Comparison of ENCODE assay signal across 27 mouse cellular contexts in the genomic region with DNA sequence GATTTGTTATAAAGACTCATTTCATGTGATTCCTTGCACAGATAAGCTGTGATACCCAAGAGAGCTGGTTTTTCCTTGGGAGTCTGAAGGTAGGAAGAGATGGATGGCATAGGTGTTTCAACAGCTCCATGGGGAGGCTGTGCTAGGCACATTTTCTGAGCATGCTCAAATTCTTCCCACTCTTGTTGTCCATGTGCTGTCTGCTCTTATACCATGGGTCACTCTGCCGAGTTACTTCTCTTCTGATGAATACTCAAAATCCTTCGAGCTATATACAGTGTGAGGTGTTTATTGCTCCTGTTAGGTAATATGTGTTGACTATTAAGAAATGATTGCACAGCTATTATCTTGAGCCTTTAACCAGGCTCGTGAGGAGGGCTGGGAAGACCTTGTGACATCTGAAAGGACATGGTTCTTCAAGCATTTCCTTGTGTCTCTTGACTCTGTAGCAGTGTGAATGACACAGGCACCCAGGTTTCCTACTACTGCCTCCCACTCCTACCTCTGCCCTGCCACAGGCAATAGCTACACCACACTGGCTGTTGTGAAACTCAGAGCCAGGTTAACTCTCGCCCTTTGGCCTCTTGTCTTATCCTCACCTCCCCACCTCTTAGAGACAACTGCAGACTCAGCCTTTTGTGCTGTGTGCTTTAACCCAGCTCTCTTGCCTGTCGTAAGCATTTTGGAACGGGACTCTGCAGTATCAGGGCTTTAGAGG. TPM values are rescaled to one million over a fixed set of nuclear protein-coding genes. Genes with fewer than 3 reads are reported as not detected.
DNase-seq lines count a peak whose midpoint lies in the region; ATAC-seq and TF ChIP-seq lines count a peak whose summit lies in the region.
"Had no signal": no experiment of that assay in that cellular context is flagged by ENCODE, and none has a peak within 500 bp of the region (broad histone marks: within the 10 kb centered on the region; RNA-seq: fewer than 3 reads in every experiment).

No protein-coding gene starts in this region.

- no peak overlapping the region for H3K4me3 ChIP-seq in forebrain, embryonic 11.5 days (ENCODE audit: low read depth, low read length)
- no peak overlapping the region for H3K4me3 ChIP-seq in forebrain, embryonic 15.5 days
- no peak overlapping the region for H3K4me3 ChIP-seq in liver, adult 2 months (ENCODE audit: insufficient read depth, low read depth, low read length)
- no peak overlapping the region for H3K4me3 ChIP-seq in liver, embryonic 12.5 days
- H3K4me3 ChIP-seq in intestine, embryonic 16.5 days (ENCODE audit: low read length) = no peak overlapping the region
- H3K4me3 ChIP-seq: embryonic facial prominence, embryonic 15.5 days; hindbrain, embryonic 10.5 days; neural tube, embryonic 12.5 days had no signal

- peak; percentile 6 for DNase-seq in forebrain, embryonic 11.5 days (ENCODE audit: low spot score)
- DNase-seq in liver, adult 2 months (ENCODE audit: extremely low read depth, low read depth, low spot score) = peak; percentile 10
- peak; percentile 83 for DNase-seq in yolk sac, embryonic 10.5 days (ENCODE audit: low spot score)
- DNase-seq in gastrocnemius, adult 8-10 months (ENCODE audit: low spot score in 2 of 2) = no peak
- DNase-seq: adrenal gland, postnatal 36 days; cerebellum, adult 9-10 months; gastrocnemius, postnatal 36 days; heart, postnatal 10 days; kidney, adult 9 months; kidney, postnatal 4 days; liver; liver, postnatal 0 days; right cerebral cortex, postnatal 14 days; spleen, adult 18-20 months; thymus, postnatal 36 days had no signal

- H3K9me3 ChIP-seq in forebrain, embryonic 11.5 days (ENCODE audit: control insufficient read depth, low read length) = no peaks in the 10 kb centered on the region
- H3K9me3 ChIP-seq in forebrain, embryonic 15.5 days = no peaks in the 10 kb centered on the region
- no peaks in the 10 kb centered on the region for H3K9me3 ChIP-seq in liver, embryonic 12.5 days (replicated peaks)
- H3K9me3 ChIP-seq in intestine, embryonic 16.5 days (ENCODE audit: control insufficient read depth, low read length) = no peaks in the 10 kb centered on the region
- H3K9me3 ChIP-seq: embryonic facial prominence, embryonic 15.5 days; hindbrain, embryonic 10.5 days; neural tube, embryonic 12.5 days had no signal

- no peak for TF ChIP-seq CTCF in liver, adult 2 months (IDR thresholded peaks at IDR 0.05; ENCODE audit: low read depth, low read length)

- WGBS in forebrain, embryonic 11.5 days = 77% methylated on average over 6 of the region's 6 CpGs
- 85% methylated on average over 6 of the region's 6 CpGs for WGBS in forebrain, embryonic 15.5 days
- 43% methylated on average over 6 of the region's 6 CpGs for WGBS in liver, adult 2 months
- WGBS in liver, embryonic 12.5 days (ENCODE audit: insufficient replicate concordance) = 57% methylated on average over 6 of the region's 6 CpGs
- WGBS in intestine, embryonic 16.5 days = 59% methylated on average over 6 of the region's 6 CpGs

- no peaks in the 10 kb centered on the region; the same call in 1 of the 2 replicates for H3K4me1 ChIP-seq in forebrain, embryonic 11.5 days (replicated peaks; ENCODE audit: control insufficient read depth, insufficient read depth, low read length)
- H3K4me1 ChIP-seq in forebrain, embryonic 15.5 days = peaks cover 21% of the 10 kb centered on the region
- H3K4me1 ChIP-seq in liver, adult 2 months (ENCODE audit: control insufficient read depth, insufficient read depth, low read length) = no peaks in the 10 kb centered on the region
- H3K4me1 ChIP-seq in liver, embryonic 12.5 days = no peaks in the 10 kb centered on the region
- peaks cover 11% of the 10 kb centered on the region for H3K4me1 ChIP-seq in intestine, embryonic 16.5 days (ENCODE audit: control insufficient read depth, insufficient read depth, low read length)

- H3K27ac ChIP-seq in forebrain, embryonic 11.5 days (ENCODE audit: low read depth, low read length) = no peak overlapping the region
- no peak overlapping the region for H3K27ac ChIP-seq in forebrain, embryonic 15.5 days (replicated peaks)
- no peak overlapping the region for H3K27ac ChIP-seq in liver, adult 2 months (replicated peaks; ENCODE audit: insufficient read depth, low read depth, low read length)
- H3K27ac ChIP-seq in liver, embryonic 12.5 days = no peak overlapping the region
- peak overlapping the region; percentile 77 for H3K27ac ChIP-seq in intestine, embryonic 16.5 days (ENCODE audit: low read length)
- H3K27ac ChIP-seq: embryonic facial prominence, embryonic 15.5 days; hindbrain, embryonic 10.5 days; hindbrain, postnatal 0 days; macrophage; neural tube, embryonic 12.5 days had no signal

- no peak for TF ChIP-seq POLR2A in liver, adult 2 months (IDR thresholded peaks at IDR 0.05; ENCODE audit: extremely low read depth, insufficient read depth, low read length)

- no peaks in the 10 kb centered on the region for H3K36me3 ChIP-seq in forebrain, embryonic 11.5 days (ENCODE audit: control insufficient read depth, insufficient read depth, low read length)
- no peaks in the 10 kb centered on the region for H3K36me3 ChIP-seq in forebrain, embryonic 15.5 days
- no peaks in the 10 kb centered on the region for H3K36me3 ChIP-seq in liver, adult 2 months (ENCODE audit: control insufficient read depth, insufficient read depth, low read length)
- H3K36me3 ChIP-seq in liver, embryonic 12.5 days = no peaks in the 10 kb centered on the region
- no peaks in the 10 kb centered on the region for H3K36me3 ChIP-seq in intestine, embryonic 16.5 days (ENCODE audit: control insufficient read depth, insufficient read depth, low read length)
- H3K36me3 ChIP-seq: embryonic facial prominence, embryonic 15.5 days; hindbrain, embryonic 10.5 days; neural tube, embryonic 12.5 days had no signal

- no peak for ATAC-seq in forebrain, embryonic 11.5 days (replicated peaks; ENCODE audit: low FRiP score)
- no peak for ATAC-seq in forebrain, embryonic 15.5 days (replicated peaks)
- no peak for ATAC-seq in liver, embryonic 12.5 days
- peak; percentile 96 for ATAC-seq in intestine, embryonic 16.5 days
- ATAC-seq: hindbrain, postnatal 0 days; liver, postnatal 0 days; lung, postnatal 0 days had no signal

- H3K27me3 ChIP-seq in forebrain, embryonic 11.5 days (ENCODE audit: control insufficient read depth, insufficient read depth, low read length) = no peaks in the 10 kb centered on the region
- no peaks in the 10 kb centered on the region for H3K27me3 ChIP-seq in forebrain, embryonic 15.5 days
- no peaks in the 10 kb centered on the region for H3K27me3 ChIP-seq in liver, adult 2 months (ENCODE audit: control insufficient read depth, insufficient read depth, low read length)
- H3K27me3 ChIP-seq in liver, embryonic 12.5 days (replicated peaks) = 0 out of 2 replicates have a peak, but pooled peaks cover 4% of the 10 kb centered on the region
- no peaks in the 10 kb centered on the region for H3K27me3 ChIP-seq in intestine, embryonic 16.5 days (replicated peaks; ENCODE audit: control insufficient read depth, insufficient read depth, low read length)
- H3K27me3 ChIP-seq: embryonic facial prominence, embryonic 15.5 days; neural tube, embryonic 12.5 days had no signal

- no peak overlapping the region for H3K9ac ChIP-seq in forebrain, embryonic 11.5 days (ENCODE audit: low read length)
- H3K9ac ChIP-seq in forebrain, embryonic 15.5 days (replicated peaks) = no peak overlapping the region
- no peak overlapping the region for H3K9ac ChIP-seq in liver, adult 2 months (ENCODE audit: low read depth, low read length)
- no peak overlapping the region for H3K9ac ChIP-seq in liver, embryonic 12.5 days
- H3K9ac ChIP-seq in intestine, embryonic 16.5 days (ENCODE audit: low read depth, low read length) = no peak overlapping the region
- H3K9ac ChIP-seq: embryonic facial prominence, embryonic 15.5 days; liver, postnatal 0 days; neural tube, embryonic 12.5 days had no signal

- no peak overlapping the region for H3K4me2 ChIP-seq in forebrain, embryonic 11.5 days (ENCODE audit: low read depth, low read length, severe bottlenecking)
- H3K4me2 ChIP-seq in forebrain, embryonic 15.5 days (replicated peaks) = no peak overlapping the region
- H3K4me2 ChIP-seq in liver, embryonic 12.5 days = no peak overlapping the region
- no peak overlapping the region for H3K4me2 ChIP-seq in intestine, embryonic 16.5 days (ENCODE audit: low read depth, low read length)
- H3K4me2 ChIP-seq: embryonic facial prominence, embryonic 15.5 days; heart, embryonic 11.5 days; neural tube, embryonic 12.5 days had no signal

- no peaks in the 10 kb centered on the region for H3K79me2 ChIP-seq in liver, adult 2 months (ENCODE audit: control insufficient read depth, insufficient read depth, low read length)

RNA-seq across cellular contexts. Expression of gene Gm1113, which starts 2.7 kb away (rescaled TPM):
- polyA plus RNA-seq in forebrain, embryonic 11.5 days (2014; fragmentation: Nextera tagmentation; extraction: Ambion mirVana) = not detected in 2 replicates
- not detected in 2 replicates for polyA plus RNA-seq in forebrain, embryonic 15.5 days (2015; fragmentation: Nextera tagmentation; extraction: Ambion mirVana)
- not detected in 2 replicates for total RNA-seq in liver, adult 2 months (2014; rRNA removed)
- polyA plus RNA-seq in liver, adult 2 months (2012; rRNA removed) = not detected in 2 replicates
- not detected in 2 replicates for polyA plus RNA-seq in liver, embryonic 12.5 days (2016; fragmentation: Nextera tagmentation; extraction: Ambion mirVana)
- not detected in 2 replicates for polyA plus RNA-seq in intestine, embryonic 16.5 days (2015; fragmentation: Nextera tagmentation; extraction: Ambion mirVana)
- not detected for total RNA-seq in gastrocnemius, adult 8-10 months (2022)
- total RNA-seq: adrenal gland, postnatal 36 days; gastrocnemius, postnatal 36 days; heart, postnatal 10 days; hindbrain, postnatal 0 days; left cerebral cortex, adult 18-20 months; left cerebral cortex, postnatal 25 days had no signal
- polyA plus RNA-seq: embryonic facial prominence, embryonic 15.5 days; heart, embryonic 11.5 days; hindbrain, embryonic 10.5 days; hindbrain, postnatal 0 days; liver, postnatal 0 days; lung, postnatal 0 days; macrophage; neural tube, embryonic 12.5 days had no signal

RNA-seq across cellular contexts. Expression of gene Ddx25, which starts 37.5 kb away (rescaled TPM):
- polyA plus RNA-seq in forebrain, embryonic 11.5 days (2014; fragmentation: Nextera tagmentation; extraction: Ambion mirVana) = 8.2 and 8.8 TPM in 2 replicates
- polyA plus RNA-seq in forebrain, embryonic 15.5 days (2015; fragmentation: Nextera tagmentation; extraction: Ambion mirVana) = 19.6 and 20.1 TPM in 2 replicates
- under 0.01 TPM in 1 of 2 replicates, not detected in the other for total RNA-seq in liver, adult 2 months (2014; rRNA removed)
- 0.01 and 0.05 TPM in 2 replicates for polyA plus RNA-seq in liver, adult 2 months (2012; rRNA removed)
- polyA plus RNA-seq in liver, embryonic 12.5 days (2016; fragmentation: Nextera tagmentation; extraction: Ambion mirVana) = 0.65 and 0.67 TPM in 2 replicates
- 1.1 and 1.2 TPM in 2 replicates for polyA plus RNA-seq in intestine, embryonic 16.5 days (2015; fragmentation: Nextera tagmentation; extraction: Ambion mirVana)
- total RNA-seq in gastrocnemius, adult 8-10 months (2022) = not detected
- total RNA-seq: gastrocnemius, postnatal 36 days had no signal
- polyA plus RNA-seq: macrophage had no signal

RNA-seq across cellular contexts. Expression of gene Pus3, which starts 37.6 kb away (rescaled TPM):
- polyA plus RNA-seq in forebrain, embryonic 11.5 days (2014; fragmentation: Nextera tagmentation; extraction: Ambion mirVana) = 21.8 TPM in 2 replicates
- 18.8 TPM in 2 replicates for polyA plus RNA-seq in forebrain, embryonic 15.5 days (2015; fragmentation: Nextera tagmentation; extraction: Ambion mirVana)
- 5.3 and 6.0 TPM in 2 replicates for total RNA-seq in liver, adult 2 months (2014; rRNA removed)
- polyA plus RNA-seq in liver, adult 2 months (2012; rRNA removed) = 0.96 and 1.3 TPM in 2 replicates
- 11.7 and 12.9 TPM in 2 replicates for polyA plus RNA-seq in liver, embryonic 12.5 days (2016; fragmentation: Nextera tagmentation; extraction: Ambion mirVana)
- polyA plus RNA-seq in intestine, embryonic 16.5 days (2015; fragmentation: Nextera tagmentation; extraction: Ambion mirVana) = 15.0 and 16.5 TPM in 2 replicates
- total RNA-seq in gastrocnemius, adult 8-10 months (2022) = 10 to 100 TPM in 1 of 4 experiments, 1 to 10 TPM in 3; 7.8 to 11.1 (median 9.2) TPM

RNA-seq across cellular contexts. Expression of gene Pate2, which starts 49.3 kb away (rescaled TPM):
- 0.75 and 1.0 TPM in 2 replicates for polyA plus RNA-seq in forebrain, embryonic 11.5 days (2014; fragmentation: Nextera tagmentation; extraction: Ambion mirVana)
- polyA plus RNA-seq in forebrain, embryonic 15.5 days (2015; fragmentation: Nextera tagmentation; extraction: Ambion mirVana) = 1.1 and 1.6 TPM in 2 replicates
- not detected in 2 replicates for total RNA-seq in liver, adult 2 months (2014; rRNA removed)
- polyA plus RNA-seq in liver, adult 2 months (2012; rRNA removed) = 0.06 TPM in 1 of 2 replicates, not detected in the other
- polyA plus RNA-seq in liver, embryonic 12.5 days (2016; fragmentation: Nextera tagmentation; extraction: Ambion mirVana) = 0.32 and 0.47 TPM in 2 replicates
- polyA plus RNA-seq in intestine, embryonic 16.5 days (2015; fragmentation: Nextera tagmentation; extraction: Ambion mirVana) = 0.38 and 0.66 TPM in 2 replicates
- not detected for total RNA-seq in gastrocnemius, adult 8-10 months (2022)
- total RNA-seq: gastrocnemius, postnatal 36 days had no signal
- polyA plus RNA-seq: macrophage had no signal

RNA-seq across cellular contexts. Expression of gene Hyls1, which starts 49.4 kb away (rescaled TPM):
- polyA plus RNA-seq in forebrain, embryonic 11.5 days (2014; fragmentation: Nextera tagmentation; extraction: Ambion mirVana) = 31.1 and 34.2 TPM in 2 replicates
- 23.6 and 26.8 TPM in 2 replicates for polyA plus RNA-seq in forebrain, embryonic 15.5 days (2015; fragmentation: Nextera tagmentation; extraction: Ambion mirVana)
- total RNA-seq in liver, adult 2 months (2014; rRNA removed) = 1.4 and 1.9 TPM in 2 replicates
- polyA plus RNA-seq in liver, adult 2 months (2012; rRNA removed) = 0.36 and 0.50 TPM in 2 replicates
- polyA plus RNA-seq in liver, embryonic 12.5 days (2016; fragmentation: Nextera tagmentation; extraction: Ambion mirVana) = 9.4 and 10.8 TPM in 2 replicates
- polyA plus RNA-seq in intestine, embryonic 16.5 days (2015; fragmentation: Nextera tagmentation; extraction: Ambion mirVana) = 10.8 TPM in 2 replicates
- 1 to 10 TPM in 1 of 4 experiments, under 1 TPM in 3; 0.48 to 1.0 (median 0.93) TPM for total RNA-seq in gastrocnemius, adult 8-10 months (2022)

Comparison
In these comparisons a context has a peak if more than half of its experiments do, and no peak if none do; other contexts are left out.
1. DNase-seq: peak in forebrain, embryonic 11.5 days (single experiment), liver, adult 2 months (single experiment) and yolk sac, embryonic 10.5 days (single experiment); none in gastrocnemius, adult 8-10 months (0 of 2).